Mouse (Mus musculus): ENCODE results near the gene Znrf2. TPM values are rescaled to one million over a fixed set of nuclear protein-coding genes. Genes with fewer than 3 reads are reported as not detected.

The Znrf2 gene
- polyA plus RNA-seq, 1 experiment from 2014 or later = 5.3 TPM

- Histone ChIP-seq H3K9me3 (ENCODE audit: control insufficient read depth, low read length) (peaks cover 2% of the 10 kb centered on the region; the same call in 1 of the 2 replicates), H3K9ac (ENCODE audit: low read depth, low read length) (no peak overlapping the region), H3K4me1 (ENCODE audit: control insufficient read depth, insufficient read depth, low read depth, low read length) (no peaks in the 10 kb centered on the region), H3K4me2 (ENCODE audit: low read length) (no peak overlapping the region), H3K27ac (ENCODE audit: low read depth, low read length) (no peak overlapping the region), H3K36me3 (ENCODE audit: control insufficient read depth, insufficient read depth, low read length) (no peaks in the 10 kb centered on the region), H3K27me3 (replicated peaks; ENCODE audit: control insufficient read depth, insufficient read depth, low read length) (no peaks in the 10 kb centered on the region), H3K4me3 (ENCODE audit: low read length) (no peak overlapping the region)
- ATAC-seq = no peak
- 60% methylated on average over 5 of the region's 5 CpGs for WGBS
Measured at GRCm38 (mm10) chr6:54795971-54796370, 20.7 kb upstream of the Znrf2 start.

- Histone ChIP-seq H3K9me3 (ENCODE audit: control insufficient read depth, low read length) (peaks cover 2% of the 10 kb centered on the region; the same call in 1 of the 2 replicates), H3K27ac (ENCODE audit: low read depth, low read length) (no peak overlapping the region), H3K4me3 (ENCODE audit: low read length) (no peak overlapping the region), H3K4me1 (ENCODE audit: control insufficient read depth, insufficient read depth, low read depth, low read length) (no peaks in the 10 kb centered on the region), H3K4me2 (ENCODE audit: low read length) (no peak overlapping the region), H3K27me3 (replicated peaks; ENCODE audit: control insufficient read depth, insufficient read depth, low read length) (no peaks in the 10 kb centered on the region), H3K9ac (ENCODE audit: low read depth, low read length) (no peak overlapping the region), H3K36me3 (ENCODE audit: control insufficient read depth, insufficient read depth, low read length) (no peaks in the 10 kb centered on the region)
- ATAC-seq = peak; percentile 17; the same call in 1 of the 2 replicates
- 41% methylated on average over 8 of the region's 8 CpGs for WGBS
Measured at GRCm38 (mm10) chr6:54802348-54802747, 14.4 kb upstream of the Znrf2 start.

GRCm38 (mm10) chr6:54804066-54804864, 12.5 kb upstream of the Znrf2 start:
- Histone ChIP-seq H3K36me3 (ENCODE audit: control insufficient read depth, insufficient read depth, low read length) (no peaks in the 10 kb centered on the region), H3K9ac (ENCODE audit: low read depth, low read length) (no peak overlapping the region), H3K4me1 (ENCODE audit: control insufficient read depth, insufficient read depth, low read depth, low read length) (no peaks in the 10 kb centered on the region), H3K27me3 (replicated peaks; ENCODE audit: control insufficient read depth, insufficient read depth, low read length) (no peaks in the 10 kb centered on the region), H3K4me3 (ENCODE audit: low read length) (no peak overlapping the region), H3K9me3 (ENCODE audit: control insufficient read depth, low read length) (no peaks in the 10 kb centered on the region), H3K27ac (ENCODE audit: low read depth, low read length) (no peak overlapping the region), H3K4me2 (ENCODE audit: low read length) (no peak overlapping the region)
- no peak for ATAC-seq
- 58% methylated on average over 18 of the region's 18 CpGs for WGBS

GRCm38 (mm10) chr6:54805779-54806178, 10.9 kb upstream of the Znrf2 start:
- Histone ChIP-seq H3K4me1 (ENCODE audit: control insufficient read depth, insufficient read depth, low read depth, low read length) (no peaks in the 10 kb centered on the region), H3K27me3 (replicated peaks; ENCODE audit: control insufficient read depth, insufficient read depth, low read length) (no peaks in the 10 kb centered on the region), H3K9ac (ENCODE audit: low read depth, low read length) (no peak overlapping the region), H3K4me2 (ENCODE audit: low read length) (no peak overlapping the region), H3K27ac (ENCODE audit: low read depth, low read length) (no peak overlapping the region), H3K9me3 (ENCODE audit: control insufficient read depth, low read length) (no peaks in the 10 kb centered on the region), H3K4me3 (ENCODE audit: low read length) (no peak overlapping the region), H3K36me3 (ENCODE audit: control insufficient read depth, insufficient read depth, low read length) (no peaks in the 10 kb centered on the region)
- no peak for ATAC-seq
- 81% methylated on average over 5 of the region's 5 CpGs for WGBS

- H3K4me1 ChIP-seq (ENCODE audit: control insufficient read depth, insufficient read depth, low read depth, low read length) = peaks cover 9% of the 10 kb centered on the region; the same call in 1 of the 2 replicates
- peak; percentile 62; the same call in 1 of the 2 replicates for ATAC-seq
- H3K4me3 ChIP-seq (ENCODE audit: low read length) = no peak overlapping the region
- H3K9ac ChIP-seq (ENCODE audit: low read depth, low read length) = no peak overlapping the region
- no peaks in the 10 kb centered on the region for H3K27me3 ChIP-seq (replicated peaks; ENCODE audit: control insufficient read depth, insufficient read depth, low read length)
- no peak overlapping the region for H3K4me2 ChIP-seq (ENCODE audit: low read length)
- no peaks in the 10 kb centered on the region for H3K9me3 ChIP-seq (ENCODE audit: control insufficient read depth, low read length)
- no peak overlapping the region for H3K27ac ChIP-seq (ENCODE audit: low read depth, low read length)
- WGBS = 66% methylated on average over 7 of the region's 7 CpGs
- H3K36me3 ChIP-seq (ENCODE audit: control insufficient read depth, insufficient read depth, low read length) = no peaks in the 10 kb centered on the region
Measured at GRCm38 (mm10) chr6:54809531-54810313, 7.0 kb upstream of the Znrf2 start.

GRCm38 (mm10) chr6:54810314-54810646, 6.4 kb upstream of the Znrf2 start:
- Histone ChIP-seq H3K9me3 (ENCODE audit: control insufficient read depth, low read length) (no peaks in the 10 kb centered on the region), H3K36me3 (ENCODE audit: control insufficient read depth, insufficient read depth, low read length) (no peaks in the 10 kb centered on the region), H3K4me3 (ENCODE audit: low read length) (no peak overlapping the region), H3K4me1 (ENCODE audit: control insufficient read depth, insufficient read depth, low read depth, low read length) (peaks cover 9% of the 10 kb centered on the region; the same call in 1 of the 2 replicates), H3K27me3 (replicated peaks; ENCODE audit: control insufficient read depth, insufficient read depth, low read length) (no peaks in the 10 kb centered on the region), H3K9ac (ENCODE audit: low read depth, low read length) (no peak overlapping the region), H3K27ac (ENCODE audit: low read depth, low read length) (no peak overlapping the region), H3K4me2 (ENCODE audit: low read length) (no peak overlapping the region)
- ATAC-seq = no peak
- 63% methylated on average over 1 of the region's 1 CpGs for WGBS

- H3K9ac ChIP-seq (ENCODE audit: low read depth, low read length) = no peak overlapping the region
- peaks cover 13% of the 10 kb centered on the region for H3K4me1 ChIP-seq (ENCODE audit: control insufficient read depth, insufficient read depth, low read depth, low read length)
- H3K36me3 ChIP-seq (ENCODE audit: control insufficient read depth, insufficient read depth, low read length) = no peaks in the 10 kb centered on the region
- peak; percentile 15; the same call in 1 of the 2 replicates for ATAC-seq
- 65% methylated on average over 11 of the region's 11 CpGs for WGBS
- no peaks in the 10 kb centered on the region for H3K9me3 ChIP-seq (ENCODE audit: control insufficient read depth, low read length)
- no peaks in the 10 kb centered on the region for H3K27me3 ChIP-seq (replicated peaks; ENCODE audit: control insufficient read depth, insufficient read depth, low read length)
- no peak overlapping the region for H3K4me3 ChIP-seq (ENCODE audit: low read length)
- H3K27ac ChIP-seq (ENCODE audit: low read depth, low read length) = peak overlapping the region; percentile 49; the same call in 1 of the 2 replicates
- H3K4me2 ChIP-seq (ENCODE audit: low read length) = no peak overlapping the region; the same call in 1 of the 2 replicates
Measured at GRCm38 (mm10) chr6:54811546-54812250, 5.0 kb upstream of the Znrf2 start.

GRCm38 (mm10) chr6:54812276-54812675, 4.4 kb upstream of the Znrf2 start:
- H3K4me3 ChIP-seq (ENCODE audit: low read length) = no peak overlapping the region
- WGBS = 60% methylated on average over 6 of the region's 6 CpGs
- H3K4me2 ChIP-seq (ENCODE audit: low read length) = no peak overlapping the region; the same call in 1 of the 2 replicates
- H3K4me1 ChIP-seq (ENCODE audit: control insufficient read depth, insufficient read depth, low read depth, low read length) = peaks cover 13% of the 10 kb centered on the region
- no peak for ATAC-seq
- no peak overlapping the region for H3K9ac ChIP-seq (ENCODE audit: low read depth, low read length)
- H3K9me3 ChIP-seq (ENCODE audit: control insufficient read depth, low read length) = no peaks in the 10 kb centered on the region
- no peaks in the 10 kb centered on the region for H3K36me3 ChIP-seq (ENCODE audit: control insufficient read depth, insufficient read depth, low read length)
- H3K27ac ChIP-seq (ENCODE audit: low read depth, low read length) = no peak overlapping the region
- H3K27me3 ChIP-seq (replicated peaks; ENCODE audit: control insufficient read depth, insufficient read depth, low read length) = no peaks in the 10 kb centered on the region

Measured in hindbrain, embryonic 16.5 days (tissue).